Comparison of ENCODE assay signal across 21 mouse cellular contexts in the genomic region with DNA sequence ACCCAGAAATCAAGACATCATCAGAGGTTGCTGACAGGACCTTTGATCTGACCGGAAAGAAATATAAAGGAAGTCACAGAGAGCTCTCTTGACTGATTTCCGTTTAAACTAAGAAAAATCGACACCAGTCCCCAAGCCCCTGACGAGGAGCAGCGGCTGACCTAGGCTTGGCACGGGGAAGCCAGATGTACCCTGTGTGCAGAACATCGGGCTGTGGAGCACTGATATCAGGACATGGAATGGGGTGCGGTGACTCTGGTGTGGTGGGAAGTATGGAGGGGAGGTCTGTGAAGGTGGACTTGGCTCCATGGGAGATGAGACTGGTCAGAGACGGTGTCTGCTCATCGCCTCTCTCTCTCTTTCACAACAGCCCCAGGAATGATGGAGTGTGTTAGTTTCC.
DNase-seq lines count a peak whose midpoint lies in the region; ATAC-seq lines count a peak whose summit lies in the region.
"Had no signal": no experiment of that assay in that cellular context is flagged by ENCODE, and none has a peak within 500 bp of the region (broad histone marks: within the 10 kb centered on the region; RNA-seq: fewer than 3 reads in every experiment).

No protein-coding gene starts in this region.

- WGBS in heart, embryonic 12.5 days, result 38% methylated on average over 10 of the region's 10 CpGs
- WGBS in lung, embryonic 15.5 days, result 26% methylated on average over 10 of the region's 10 CpGs
- 76% methylated on average over 10 of the region's 10 CpGs for WGBS in midbrain, embryonic 11.5 days
- 74% methylated on average over 10 of the region's 10 CpGs for WGBS in midbrain, embryonic 10.5 days
- WGBS in limb, embryonic 10.5 days, result 49% methylated on average over 10 of the region's 10 CpGs

- H3K4me1 ChIP-seq in heart, embryonic 12.5 days (replicated peaks), result no peaks in the 10 kb centered on the region
- H3K4me1 ChIP-seq in lung, embryonic 15.5 days, result peaks cover 9% of the 10 kb centered on the region; the same call in 1 of the 2 replicates
- no peaks in the 10 kb centered on the region; the same call in 1 of the 2 replicates for H3K4me1 ChIP-seq in midbrain, embryonic 11.5 days (ENCODE audit: control insufficient read depth, insufficient read depth, low read length)
- 0 out of 2 replicates have a peak, but pooled peaks cover 4% of the 10 kb centered on the region for H3K4me1 ChIP-seq in midbrain, embryonic 10.5 days
- H3K4me1 ChIP-seq in limb, embryonic 10.5 days, result peaks cover 27% of the 10 kb centered on the region
- H3K4me1 ChIP-seq: forebrain, embryonic 13.5 days; forebrain, embryonic 15.5 days had no signal

- H3K27ac ChIP-seq in heart, embryonic 12.5 days (ENCODE audit: poor library complexity, severe bottlenecking), result no peak overlapping the region
- no peak overlapping the region for H3K27ac ChIP-seq in lung, embryonic 15.5 days
- H3K27ac ChIP-seq in midbrain, embryonic 11.5 days (ENCODE audit: low read depth, low read length), result no peak overlapping the region
- H3K27ac ChIP-seq in midbrain, embryonic 10.5 days (replicated peaks), result no peak overlapping the region
- H3K27ac ChIP-seq in limb, embryonic 10.5 days, result no peak overlapping the region
- H3K27ac ChIP-seq: embryonic facial prominence, embryonic 12.5 days; forebrain, embryonic 13.5 days; forebrain, embryonic 15.5 days had no signal

- H3K9me3 ChIP-seq in heart, embryonic 12.5 days (replicated peaks), result no peaks in the 10 kb centered on the region
- no peaks in the 10 kb centered on the region for H3K9me3 ChIP-seq in lung, embryonic 15.5 days
- H3K9me3 ChIP-seq in midbrain, embryonic 11.5 days (ENCODE audit: control insufficient read depth, low read length), result no peaks in the 10 kb centered on the region
- H3K9me3 ChIP-seq in midbrain, embryonic 10.5 days (replicated peaks), result no peaks in the 10 kb centered on the region
- no peaks in the 10 kb centered on the region for H3K9me3 ChIP-seq in limb, embryonic 10.5 days (replicated peaks)
- H3K9me3 ChIP-seq: embryonic facial prominence, embryonic 12.5 days; forebrain, embryonic 13.5 days; forebrain, embryonic 15.5 days had no signal

- no peak for ATAC-seq in heart, embryonic 12.5 days (ENCODE audit: insufficient number of reproducible peaks, low FRiP score)
- no peak for ATAC-seq in lung, embryonic 15.5 days (ENCODE audit: borderline replicate concordance, extremely low read depth, low FRiP score, low TSS enrichment)
- ATAC-seq in midbrain, embryonic 11.5 days (ENCODE audit: low FRiP score), result no peak
- ATAC-seq: forebrain, embryonic 13.5 days; forebrain, embryonic 15.5 days; forebrain, postnatal 0 days had no signal

- H3K27me3 ChIP-seq in heart, embryonic 12.5 days (replicated peaks), result peaks cover 22% of the 10 kb centered on the region
- H3K27me3 ChIP-seq in lung, embryonic 15.5 days, result no peaks in the 10 kb centered on the region; the same call in 1 of the 2 replicates
- no peaks in the 10 kb centered on the region for H3K27me3 ChIP-seq in midbrain, embryonic 11.5 days (ENCODE audit: control insufficient read depth, insufficient read depth, low read length)
- H3K27me3 ChIP-seq in midbrain, embryonic 10.5 days (ENCODE audit: low read depth, poor library complexity, severe bottlenecking), result peaks cover 9% of the 10 kb centered on the region; the same call in 1 of the 2 replicates
- peaks cover 55% of the 10 kb centered on the region for H3K27me3 ChIP-seq in limb, embryonic 10.5 days (ENCODE audit: low read depth, poor library complexity, severe bottlenecking)
- H3K27me3 ChIP-seq: forebrain, embryonic 13.5 days; forebrain, embryonic 15.5 days had no signal

- no peaks in the 10 kb centered on the region for H3K36me3 ChIP-seq in heart, embryonic 12.5 days
- no peaks in the 10 kb centered on the region for H3K36me3 ChIP-seq in lung, embryonic 15.5 days
- H3K36me3 ChIP-seq in midbrain, embryonic 11.5 days (ENCODE audit: control insufficient read depth, insufficient read depth, low read length), result no peaks in the 10 kb centered on the region
- H3K36me3 ChIP-seq in midbrain, embryonic 10.5 days, result no peaks in the 10 kb centered on the region
- H3K36me3 ChIP-seq in limb, embryonic 10.5 days, result no peaks in the 10 kb centered on the region
- H3K36me3 ChIP-seq: embryonic facial prominence, embryonic 12.5 days; forebrain, embryonic 15.5 days had no signal

- DNase-seq in heart, adult 11 months, result peak; percentile 86
- DNase-seq in lung, postnatal 14 days, result no peak
- peak; percentile 44 for DNase-seq in midbrain, embryonic 11.5 days (ENCODE audit: low spot score, missing footprints)
- DNase-seq in midbrain, embryonic 10.5 days (ENCODE audit: low spot score), result no peak
- DNase-seq in limb, embryonic 10.5 days (ENCODE audit: low spot score), result peak; percentile 41
- no peak for DNase-seq in spleen, postnatal 36 days (ENCODE audit: low spot score in 2 of 2)
- DNase-seq: adrenal gland, adult 2 months; adrenal gland, postnatal 10 days; adrenal gland, postnatal 25 days; cerebellum, adult 11 months; cerebellum, adult 18-20 months; cerebellum, adult 8-10 months; cerebellum, adult 9-11 months; cerebellum, postnatal 14 days; cerebellum, postnatal 36 days; forebrain, postnatal 0 days had no signal

- no peak overlapping the region for H3K9ac ChIP-seq in heart, embryonic 12.5 days
- no peak overlapping the region for H3K9ac ChIP-seq in lung, embryonic 15.5 days
- no peak overlapping the region for H3K9ac ChIP-seq in midbrain, embryonic 11.5 days (ENCODE audit: low read length)
- H3K9ac ChIP-seq: embryonic facial prominence, embryonic 12.5 days; forebrain, embryonic 13.5 days; forebrain, embryonic 15.5 days; forebrain, postnatal 0 days had no signal

- H3K4me2 ChIP-seq in heart, embryonic 12.5 days, result no peak overlapping the region
- 0 out of 2 replicates have a peak overlapping the region, but pooled peaks have one; percentile 5 for H3K4me2 ChIP-seq in lung, embryonic 15.5 days
- no peak overlapping the region for H3K4me2 ChIP-seq in midbrain, embryonic 11.5 days
- H3K4me2 ChIP-seq: embryonic facial prominence, embryonic 12.5 days; forebrain, embryonic 13.5 days; forebrain, embryonic 15.5 days had no signal

- H3K4me3 ChIP-seq in heart, embryonic 12.5 days, result no peak overlapping the region
- no peak overlapping the region for H3K4me3 ChIP-seq in lung, embryonic 15.5 days
- no peak overlapping the region for H3K4me3 ChIP-seq in midbrain, embryonic 11.5 days (ENCODE audit: low read depth, low read length)
- H3K4me3 ChIP-seq in midbrain, embryonic 10.5 days, result no peak overlapping the region
- H3K4me3 ChIP-seq in limb, embryonic 10.5 days, result no peak overlapping the region
- H3K4me3 ChIP-seq: embryonic facial prominence, embryonic 12.5 days; forebrain, embryonic 13.5 days; forebrain, embryonic 15.5 days had no signal

Comparison
In these comparisons a context has a peak if more than half of its experiments do, and no peak if none do; other contexts are left out.
1. DNase-seq: peak in heart, adult 11 months (single experiment), midbrain, embryonic 11.5 days (single experiment) and limb, embryonic 10.5 days (single experiment); none in lung, postnatal 14 days (single experiment), midbrain, embryonic 10.5 days (single experiment) and spleen, postnatal 36 days (0 of 2).